Mouse (Mus musculus) hindbrain, embryonic 14.5 days (tissue): ENCODE measurements at regions not wholly inside any gene's neighbourhood (a gene's known extent, or its start where the extent isn't known, plus 50 kb on each side); places are given as distances from the start of the nearest gene placed in this dataset.

Experiments used
- ATAC-seq: fragments of 200-750 bp; cut with Nextera tagmentation; 2 replicates; pipeline ENCODE4 v1.8.0; 2017; ENCODE audit warnings: moderate number of reproducible peaks, mild to moderate bottlenecking, moderate TSS enrichment, moderate library complexity; ENCODE audit not compliant: low FRiP score
- DNase-seq: peaks from one replicate; pipeline ENCODE4 v3.0.0-alpha.2; 2015; ENCODE audit warnings: low spot score
- H3K27ac ChIP-seq: fragments of 300-500 bp; sonication (generic); 2 replicates; pipeline ENCODE4 v1.5.1; 2014; ENCODE audit warnings: mild to moderate bottlenecking, moderate library complexity
- H3K27me3 ChIP-seq: fragments of 300-500 bp; sonication (generic); 2 replicates; pipeline ENCODE4 v1.6.1; 2014; ENCODE audit warnings: mild to moderate bottlenecking, low read length, mixed read lengths; ENCODE audit not compliant: control insufficient read depth, insufficient read depth
- H3K36me3 ChIP-seq: fragments of 300-500 bp; sonication (generic); replicated peaks from 2 replicates; pipeline ENCODE4 v1.6.1; 2014; ENCODE audit not compliant: control insufficient read depth, insufficient read depth
- H3K4me1 ChIP-seq: fragments of 300-500 bp; sonication (generic); replicated peaks from 2 replicates; pipeline ENCODE4 v1.6.1; 2014; ENCODE audit warnings: antibody characterized with exemption, low read length, mixed read lengths; ENCODE audit not compliant: control insufficient read depth, insufficient read depth
- H3K4me2 ChIP-seq: fragments of 300-500 bp; sonication (generic); replicated peaks from 2 replicates; pipeline ENCODE4 v1.6.1; 2014; ENCODE audit warnings: mild to moderate bottlenecking, moderate library complexity
- H3K4me3 ChIP-seq: fragments of 300-500 bp; sonication (generic); replicated peaks from 2 replicates; pipeline ENCODE4 v1.5.1; 2014; ENCODE audit warnings: mild to moderate bottlenecking, low read length
- H3K9ac ChIP-seq: fragments of 300-500 bp; sonication (generic); 2 replicates; pipeline ENCODE4 v1.6.1; 2014
- H3K9me3 ChIP-seq: fragments of 300-500 bp; sonication (generic); 2 replicates; pipeline ENCODE4 v1.6.1; 2016; ENCODE audit warnings: low read length; ENCODE audit not compliant: control insufficient read depth
- WGBS: fragments of 180-500 bp; shearing (Covaris S2); extraction: QIAGEN DNeasy Blood & Tissue Kit; methylation state at CpG from one replicate; pipeline ENCODE4 v1.1.7; 2014; 5-methylcytosine and 5-hydroxymethylcytosine counted together

- H3K4me1 ChIP-seq = no peaks in the 10 kb centered on the region
- no peak overlapping the region for H3K4me2 ChIP-seq
- ATAC-seq = no peak
- no peaks in the 10 kb centered on the region for H3K36me3 ChIP-seq
- H3K9me3 ChIP-seq = no peaks in the 10 kb centered on the region
- no peaks in the 10 kb centered on the region for H3K27me3 ChIP-seq
- no peak overlapping the region for H3K9ac ChIP-seq
- 93% methylated on average over 3 of the region's 3 CpGs for WGBS
- H3K27ac ChIP-seq = no peak overlapping the region
- DNase-seq = no peak
- H3K4me3 ChIP-seq = no peak overlapping the region
Observed at GRCm38 (mm10) chr10:97304791-97305355, 174.5 kb upstream of the Dcn start.

GRCm38 (mm10) chr10:97309580-97309979 is 169.8 kb upstream of the Dcn start:
- Histone ChIP-seq H3K4me1 (peaks cover 11% of the 10 kb centered on the region; the same call in 1 of the 2 replicates), H3K4me3 (no peak overlapping the region), H3K4me2 (no peak overlapping the region), H3K36me3 (no peaks in the 10 kb centered on the region), H3K27me3 (no peaks in the 10 kb centered on the region), H3K9ac (no peak overlapping the region), H3K27ac (no peak overlapping the region), H3K9me3 (no peaks in the 10 kb centered on the region)
- no peak for ATAC-seq
- 93% methylated on average over 5 of the region's 5 CpGs for WGBS
- DNase-seq = no peak

DNA sequence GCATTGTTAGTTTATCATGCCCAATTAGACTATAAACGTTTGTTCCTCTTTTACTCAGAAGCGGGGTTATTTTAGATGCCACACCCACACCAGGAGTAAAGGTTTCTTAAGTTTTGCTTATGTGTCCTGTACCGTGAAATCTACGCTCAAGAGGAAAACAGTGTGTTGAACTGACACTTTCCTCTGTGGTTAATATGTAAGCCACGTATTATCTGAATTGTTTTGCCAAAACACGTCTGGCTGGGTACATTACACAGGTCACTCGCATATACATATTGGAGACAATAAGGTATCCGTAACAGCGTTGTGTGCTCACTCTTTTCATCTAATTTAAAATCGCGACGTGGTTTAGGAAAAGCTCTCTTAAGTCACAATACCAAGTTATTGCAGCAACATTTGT is 166.9 kb upstream of the Dcn start:
- Histone ChIP-seq H3K36me3 (no peaks in the 10 kb centered on the region), H3K9ac (peak overlapping the region; percentile 50), H3K4me1 (peaks cover 11% of the 10 kb centered on the region; the same call in 1 of the 2 replicates), H3K9me3 (no peaks in the 10 kb centered on the region), H3K4me3 (peak overlapping the region; percentile 45), H3K27ac (peak overlapping the region; percentile 99), H3K27me3 (no peaks in the 10 kb centered on the region), H3K4me2 (peak overlapping the region; percentile 86)
- ATAC-seq = peak; percentile 41
- no peak for DNase-seq
- WGBS = 21% methylated on average over 12 of the region's 12 CpGs

- under 1% methylated on average over 17 of the region's 17 CpGs for WGBS
- DNase-seq = peak; percentile 99
Observed at GRCm38 (mm10) chr10:97312978-97313377, 166.4 kb upstream of the Dcn start.

DNA sequence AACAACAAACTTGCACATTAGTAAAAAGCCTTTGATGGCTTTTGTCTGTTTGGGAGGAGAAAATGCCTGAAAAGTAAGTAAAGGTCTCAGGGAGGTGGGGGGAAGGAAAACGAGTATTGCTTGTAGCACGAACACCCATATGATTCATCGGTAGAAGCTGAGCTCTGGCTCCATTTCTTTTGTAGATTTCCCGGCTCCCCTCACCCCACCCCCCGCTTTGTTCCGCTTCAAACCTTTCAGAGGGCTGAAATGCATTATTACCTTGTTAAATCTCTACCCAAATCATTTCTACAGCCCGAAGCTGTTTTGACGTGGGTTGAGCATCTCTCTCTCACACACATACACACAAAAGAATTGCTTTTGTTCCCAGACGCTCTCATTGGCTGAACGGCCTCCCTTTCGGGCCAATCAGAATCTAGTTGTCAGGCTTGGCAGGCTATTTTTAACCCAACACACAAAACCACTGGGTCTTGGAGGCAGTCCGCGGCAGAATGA is 166.0 kb upstream of the Dcn start:
- H3K9ac ChIP-seq = peak overlapping the region; percentile 88
- H3K27me3 ChIP-seq = no peaks in the 10 kb centered on the region
- WGBS = under 1% methylated on average over 13 of the region's 13 CpGs
- peak; percentile 96 for ATAC-seq
- H3K4me3 ChIP-seq = peak overlapping the region; percentile 45
- peaks cover 11% of the 10 kb centered on the region; the same call in 1 of the 2 replicates for H3K4me1 ChIP-seq
- peak; percentile 91 for DNase-seq
- H3K9me3 ChIP-seq = no peaks in the 10 kb centered on the region
- H3K36me3 ChIP-seq = no peaks in the 10 kb centered on the region
- H3K4me2 ChIP-seq = peak overlapping the region; percentile 86
- H3K27ac ChIP-seq = peak overlapping the region; percentile 99

More at GRCm38 (mm10) chr10:97312978-97313377, 166.4 kb upstream of the Dcn start:
- Histone ChIP-seq H3K4me1 (peaks cover 11% of the 10 kb centered on the region; the same call in 1 of the 2 replicates), H3K9ac (peak overlapping the region; percentile 88), H3K4me2 (peak overlapping the region; percentile 86), H3K27me3 (no peaks in the 10 kb centered on the region), H3K27ac (peak overlapping the region; percentile 99), H3K36me3 (no peaks in the 10 kb centered on the region), H3K4me3 (peak overlapping the region; percentile 45), H3K9me3 (no peaks in the 10 kb centered on the region)
- ATAC-seq = peak; percentile 91

- Histone ChIP-seq H3K4me3 (no peak overlapping the region), H3K4me2 (no peak overlapping the region), H3K36me3 (no peaks in the 10 kb centered on the region), H3K27ac (no peak overlapping the region), H3K27me3 (no peaks in the 10 kb centered on the region), H3K4me1 (no peaks in the 10 kb centered on the region), H3K9me3 (no peaks in the 10 kb centered on the region), H3K9ac (no peak overlapping the region)
- DNase-seq = no peak
- ATAC-seq = no peak
- 84% methylated on average over 2 of the region's 2 CpGs for WGBS
Observed at GRCm38 (mm10) chr10:97332639-97333038, 146.8 kb upstream of the Dcn start.

GRCm38 (mm10) chr10:97334044-97334443 is 145.4 kb upstream of the Dcn start:
- H3K27me3 ChIP-seq = no peaks in the 10 kb centered on the region
- H3K4me3 ChIP-seq = no peak overlapping the region
- H3K4me2 ChIP-seq = no peak overlapping the region
- H3K9ac ChIP-seq = no peak overlapping the region
- H3K27ac ChIP-seq = no peak overlapping the region
- H3K4me1 ChIP-seq = no peaks in the 10 kb centered on the region
- ATAC-seq (no peak), DNase-seq (no peak)
- H3K36me3 ChIP-seq = no peaks in the 10 kb centered on the region
- H3K9me3 ChIP-seq = no peaks in the 10 kb centered on the region

DNA sequence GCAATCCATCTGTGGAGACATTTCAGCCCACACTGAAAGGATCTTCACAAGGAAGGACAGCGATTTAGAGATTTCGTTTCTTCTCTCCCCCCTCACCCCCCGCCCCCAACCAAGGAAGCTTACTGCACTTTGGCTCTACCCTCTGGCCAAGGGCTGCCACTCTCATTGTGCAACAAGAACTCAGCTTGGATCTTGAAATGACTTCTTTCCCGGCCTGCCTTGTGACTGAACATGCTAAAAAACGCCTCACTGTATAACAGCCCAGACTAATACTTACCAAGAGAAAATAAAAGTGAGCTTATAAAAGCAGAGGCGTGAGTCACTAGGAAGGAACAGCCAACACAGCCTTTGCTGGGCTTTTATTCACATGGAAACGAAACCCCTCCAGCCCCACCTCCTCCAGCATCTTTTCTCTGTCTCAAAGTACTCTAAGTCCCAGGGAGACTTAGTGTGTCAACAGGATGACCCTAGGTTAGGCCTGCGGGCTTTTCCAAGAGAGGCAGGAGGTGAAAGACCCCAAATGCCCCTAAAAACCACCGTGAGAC is 144.7 kb upstream of the Dcn start:
- ATAC-seq = no peak
- Histone ChIP-seq H3K9me3 (no peaks in the 10 kb centered on the region), H3K27ac (no peak overlapping the region), H3K4me2 (no peak overlapping the region), H3K27me3 (no peaks in the 10 kb centered on the region), H3K9ac (no peak overlapping the region), H3K4me1 (no peaks in the 10 kb centered on the region), H3K4me3 (no peak overlapping the region), H3K36me3 (no peaks in the 10 kb centered on the region)
- no peak for DNase-seq
- 66% methylated on average over 9 of the region's 9 CpGs for WGBS

DNA sequence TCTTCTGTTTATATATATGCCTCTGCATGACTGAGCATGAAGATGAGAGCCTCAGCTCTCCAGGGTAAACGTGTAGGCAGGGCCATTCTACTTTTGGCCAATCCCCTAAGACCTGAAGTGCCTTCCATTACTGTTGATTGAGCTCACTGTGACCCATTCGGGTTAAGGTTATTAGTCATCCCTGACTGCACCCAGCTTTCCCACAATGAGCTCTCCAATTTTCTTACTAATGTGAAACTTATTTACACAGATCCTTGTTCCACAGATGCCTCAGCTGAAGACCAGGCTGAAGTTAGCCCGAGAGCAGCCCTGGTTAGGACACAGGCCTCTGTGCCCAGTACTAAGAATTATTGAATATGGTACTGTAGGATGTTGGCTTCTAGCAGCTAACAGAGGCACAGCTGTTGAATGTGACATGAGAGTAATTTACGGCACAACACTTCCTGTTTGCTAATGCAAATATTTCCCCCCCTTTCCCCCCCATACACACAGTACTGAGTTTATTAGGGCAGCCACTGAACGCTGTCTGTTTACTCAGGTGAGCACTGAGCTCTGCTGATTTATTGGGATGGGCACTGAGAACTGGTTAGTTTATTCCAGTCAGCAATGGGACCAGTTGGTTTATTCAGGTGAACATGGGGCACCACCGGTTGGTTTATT is 141.2 kb upstream of the Dcn start:
- no peak overlapping the region for H3K4me3 ChIP-seq
- DNase-seq = no peak
- WGBS = 53% methylated on average over 6 of the region's 6 CpGs
- no peak overlapping the region for H3K4me2 ChIP-seq
- H3K27ac ChIP-seq = no peak overlapping the region
- no peak overlapping the region for H3K9ac ChIP-seq
- H3K27me3 ChIP-seq = no peaks in the 10 kb centered on the region
- no peaks in the 10 kb centered on the region for H3K9me3 ChIP-seq
- no peaks in the 10 kb centered on the region for H3K4me1 ChIP-seq
- no peaks in the 10 kb centered on the region for H3K36me3 ChIP-seq
- ATAC-seq = no peak; the same call in 1 of the 2 replicates
